Mouse (Mus musculus) stomach, embryonic 14.5 days (tissue): Measurements from ENCODE around the gene Zfp423. TPM values are rescaled to one million over a fixed set of nuclear protein-coding genes. Genes with fewer than 3 reads are reported as not detected.
A peak's percentile ranks its signal among the peaks of the same experiment; 100 is the strongest.

ENCODE experiments used
- ATAC-seq: fragments of 200-750 bp; cut with Nextera tagmentation; 2 replicates; pipeline ENCODE4 v1.8.0; 2017; ENCODE audit warnings: low read depth, moderate TSS enrichment; ENCODE audit not compliant: insufficient number of reproducible peaks, insufficient read depth, low FRiP score
- H3K27ac ChIP-seq: fragments of 300-500 bp; sonication (generic); 2 replicates; pipeline ENCODE4 v1.5.1; 2014; ENCODE audit warnings: mild to moderate bottlenecking, low read length, moderate library complexity, mixed read lengths
- H3K27me3 ChIP-seq: fragments of 300-500 bp; sonication (generic); 2 replicates; pipeline ENCODE4 v1.6.1; 2014; ENCODE audit warnings: low read length, control low read depth, mixed read lengths; ENCODE audit not compliant: control insufficient read depth, insufficient read depth
- H3K36me3 ChIP-seq: fragments of 300-500 bp; sonication (generic); 2 replicates; pipeline ENCODE4 v1.6.1; 2014; ENCODE audit warnings: mild to moderate bottlenecking, control low read depth, low read length, moderate library complexity, mixed read lengths; ENCODE audit not compliant: control insufficient read depth, insufficient read depth
- H3K4me1 ChIP-seq: fragments of 300-500 bp; sonication (generic); 2 replicates; pipeline ENCODE4 v1.6.1; 2014; ENCODE audit warnings: low read length, control low read depth, mixed read lengths; ENCODE audit not compliant: control insufficient read depth, insufficient read depth
- H3K4me2 ChIP-seq: fragments of 300-500 bp; sonication (generic); replicated peaks from 2 replicates; pipeline ENCODE4 v1.6.1; 2014; ENCODE audit warnings: low read depth, low read length, control low read depth
- H3K4me3 ChIP-seq: fragments of 300-500 bp; sonication (generic); 2 replicates; pipeline ENCODE4 v1.5.1; 2014; ENCODE audit warnings: low read depth, low read length, control low read depth
- H3K9ac ChIP-seq: fragments of 300-500 bp; sonication (generic); replicated peaks from 2 replicates; pipeline ENCODE4 v1.6.1; 2014; ENCODE audit warnings: low read depth, mild to moderate bottlenecking, control low read depth, low read length, moderate library complexity, mixed read lengths
- H3K9me3 ChIP-seq: fragments of 300-500 bp; sonication (generic); 2 replicates; pipeline ENCODE4 v1.6.1; 2016; ENCODE audit warnings: low read depth, low read length, control low read depth; ENCODE audit not compliant: control insufficient read depth
- WGBS: fragments of 180-500 bp; shearing (Covaris S2); extraction: QIAGEN DNeasy Blood & Tissue Kit; methylation state at CpG from one replicate; pipeline ENCODE4 v1.1.7; 2014; 5-methylcytosine and 5-hydroxymethylcytosine counted together
- polyA plus RNA-seq: library from polyadenylated mRNA; unstranded; fragments of >200 nt; fragmentation: Nextera tagmentation; extraction: Ambion mirVana; gene quantifications from 2 replicates; pipeline ENCODE4 v1.2.1, GENCODE M21; 2014

Zfp423 gene
- 13.6 and 15.3 TPM in 2 replicates for polyA plus RNA-seq

- Histone ChIP-seq H3K4me1 (peaks cover 27% of the 10 kb centered on the region), H3K4me2 (peak within 1 kb of the TSS; percentile 83), H3K27ac (peak within 1 kb of the TSS; percentile 99), H3K9me3 (no peaks in the 10 kb centered on the region), H3K27me3 (0 out of 2 replicates have a peak, but pooled peaks cover 7% of the 10 kb centered on the region), H3K4me3 (peak within 1 kb of the TSS; percentile 81), H3K9ac (peak within 1 kb of the TSS; percentile 96), H3K36me3 (no peaks in the 10 kb centered on the region)
- peak; percentile 21; the same call in 1 of the 2 replicates for ATAC-seq
- WGBS, result under 1% methylated on average over 39 of the region's 48 CpGs
Measured at GRCm38 (mm10) chr8:87959320-87959920, at the start of gene Zfp423. Zfp423 (minus strand) TSS chr8:87959595.

GRCm38 (mm10) chr8:88006811-88007210 lies 47.4 kb upstream of the Zfp423 start:
- H3K9ac ChIP-seq, result no peak overlapping the region
- H3K4me1 ChIP-seq, result no peaks in the 10 kb centered on the region
- WGBS, result 71% methylated on average over 5 of the region's 5 CpGs
- H3K9me3 ChIP-seq, result no peaks in the 10 kb centered on the region
- H3K36me3 ChIP-seq, result no peaks in the 10 kb centered on the region
- ATAC-seq, result no peak
- no peak overlapping the region for H3K27ac ChIP-seq
- no peaks in the 10 kb centered on the region for H3K27me3 ChIP-seq
- no peak overlapping the region for H3K4me2 ChIP-seq
- no peak overlapping the region for H3K4me3 ChIP-seq

- H3K27ac ChIP-seq, result no peak overlapping the region
- no peak overlapping the region for H3K4me3 ChIP-seq
- H3K4me2 ChIP-seq, result no peak overlapping the region
- ATAC-seq, result peak; percentile 53; the same call in 1 of the 2 replicates
- no peak overlapping the region for H3K9ac ChIP-seq
- no peaks in the 10 kb centered on the region for H3K4me1 ChIP-seq
- 16% methylated on average over 5 of the region's 5 CpGs for WGBS
- H3K9me3 ChIP-seq, result no peaks in the 10 kb centered on the region
- no peaks in the 10 kb centered on the region for H3K27me3 ChIP-seq
- H3K36me3 ChIP-seq, result no peaks in the 10 kb centered on the region
Measured at GRCm38 (mm10) chr8:87984778-87985177, 25.4 kb upstream of the Zfp423 start.

- H3K4me2 ChIP-seq, result no peak overlapping the region
- H3K4me3 ChIP-seq, result no peak overlapping the region
- no peak for ATAC-seq
- no peaks in the 10 kb centered on the region for H3K36me3 ChIP-seq
- WGBS, result 45% methylated on average over 8 of the region's 8 CpGs
- no peak overlapping the region for H3K27ac ChIP-seq
- H3K4me1 ChIP-seq, result no peaks in the 10 kb centered on the region
- no peaks in the 10 kb centered on the region for H3K9me3 ChIP-seq
- no peak overlapping the region for H3K9ac ChIP-seq
- no peaks in the 10 kb centered on the region for H3K27me3 ChIP-seq
Measured at GRCm38 (mm10) chr8:87984032-87984431, 24.6 kb upstream of the Zfp423 start.

- Histone ChIP-seq H3K27ac (no peak overlapping the region), H3K4me3 (no peak overlapping the region), H3K36me3 (no peaks in the 10 kb centered on the region), H3K4me1 (no peaks in the 10 kb centered on the region), H3K27me3 (no peaks in the 10 kb centered on the region), H3K9ac (no peak overlapping the region), H3K9me3 (no peaks in the 10 kb centered on the region), H3K4me2 (no peak overlapping the region)
- ATAC-seq, result no peak
- WGBS, result 87% methylated on average over 4 of the region's 4 CpGs
Measured at GRCm38 (mm10) chr8:87982936-87983335, 23.5 kb upstream of the Zfp423 start.

GRCm38 (mm10) chr8:87975466-87975809 lies 16.0 kb upstream of the Zfp423 start:
- H3K27ac ChIP-seq, result no peak overlapping the region

GRCm38 (mm10) chr8:87974759-87975465 lies 15.5 kb upstream of the Zfp423 start:
- ATAC-seq, result peak; percentile 46; the same call in 1 of the 2 replicates
- WGBS, result 4% methylated on average over 24 of the region's 24 CpGs
- H3K9ac ChIP-seq, result 0 out of 2 replicates have a peak overlapping the region, but pooled peaks have one; percentile 18
- H3K4me2 ChIP-seq, result peak overlapping the region; percentile 59
- no peak overlapping the region for H3K27ac ChIP-seq
- no peaks in the 10 kb centered on the region for H3K9me3 ChIP-seq
- peak overlapping the region; percentile 24 for H3K4me3 ChIP-seq
- H3K27me3 ChIP-seq, result no peaks in the 10 kb centered on the region
- no peaks in the 10 kb centered on the region for H3K36me3 ChIP-seq
- H3K4me1 ChIP-seq, result peaks cover 16% of the 10 kb centered on the region

More at GRCm38 (mm10) chr8:87975466-87975809, 16.0 kb upstream of the Zfp423 start:
- H3K4me2 ChIP-seq, result no peak overlapping the region
- H3K4me3 ChIP-seq, result no peak overlapping the region
- H3K36me3 ChIP-seq, result no peaks in the 10 kb centered on the region
- no peak overlapping the region for H3K9ac ChIP-seq
- H3K4me1 ChIP-seq, result peaks cover 16% of the 10 kb centered on the region
- H3K9me3 ChIP-seq, result no peaks in the 10 kb centered on the region
- no peaks in the 10 kb centered on the region for H3K27me3 ChIP-seq
- WGBS, result 27% methylated on average over 1 of the region's 1 CpGs
- no peak for ATAC-seq

GRCm38 (mm10) chr8:87974122-87974758 lies 14.8 kb upstream of the Zfp423 start:
- Histone ChIP-seq H3K4me2 (peak overlapping the region; percentile 59), H3K27ac (no peak overlapping the region; the same call in 1 of the 2 replicates), H3K36me3 (no peaks in the 10 kb centered on the region), H3K4me3 (peak overlapping the region; percentile 24), H3K9me3 (no peaks in the 10 kb centered on the region), H3K4me1 (peaks cover 16% of the 10 kb centered on the region), H3K27me3 (no peaks in the 10 kb centered on the region), H3K9ac (0 out of 2 replicates have a peak overlapping the region, but pooled peaks have one; percentile 18)
- 5% methylated on average over 21 of the region's 21 CpGs for WGBS
- no peak for ATAC-seq
